Mouse (Mus musculus): ENCODE results near the gene Irx6. TPM values are rescaled to one million over a fixed set of nuclear protein-coding genes. Genes with fewer than 3 reads are reported as not detected.
A peak's percentile ranks its signal among the peaks of the same experiment; 100 is the strongest.

Irx6 gene
- polyA plus RNA-seq, 1 experiment from 2014 or later = 3.2 TPM

DNA sequence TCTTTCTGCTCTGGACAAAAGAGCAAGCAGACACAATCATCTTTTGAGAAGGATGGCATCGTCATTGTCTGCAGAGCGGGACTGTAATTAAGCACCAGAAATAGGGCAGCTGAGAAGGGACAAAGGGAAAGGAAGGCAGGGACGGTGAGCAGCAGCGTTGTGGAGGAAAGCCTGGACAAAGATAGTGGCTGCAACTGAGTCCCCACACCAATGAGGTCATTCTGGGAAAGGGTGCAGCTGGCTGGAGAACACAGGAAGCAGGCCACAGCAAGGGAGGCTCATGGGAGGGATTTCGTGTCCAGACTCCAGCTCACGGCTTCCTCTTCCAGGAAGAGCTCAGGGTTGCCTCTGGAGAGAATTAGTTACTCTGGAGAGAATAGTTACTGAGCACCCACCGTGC is 49.9 kb downstream of the Irx6 start:
- peak; percentile 48; the same call in 1 of the 2 replicates for ATAC-seq (ENCODE audit: low FRiP score)
- Histone ChIP-seq H3K27me3 (no peaks in the 10 kb centered on the region), H3K9me3 (replicated peaks) (no peaks in the 10 kb centered on the region), H3K36me3 (no peaks in the 10 kb centered on the region), H3K4me3 (no peak overlapping the region), H3K4me1 (peaks cover 24% of the 10 kb centered on the region), H3K9ac (no peak overlapping the region), H3K27ac (peak overlapping the region; percentile 45), H3K4me2 (replicated peaks) (no peak overlapping the region)
- 28% methylated on average over 7 of the region's 7 CpGs for WGBS

DNA sequence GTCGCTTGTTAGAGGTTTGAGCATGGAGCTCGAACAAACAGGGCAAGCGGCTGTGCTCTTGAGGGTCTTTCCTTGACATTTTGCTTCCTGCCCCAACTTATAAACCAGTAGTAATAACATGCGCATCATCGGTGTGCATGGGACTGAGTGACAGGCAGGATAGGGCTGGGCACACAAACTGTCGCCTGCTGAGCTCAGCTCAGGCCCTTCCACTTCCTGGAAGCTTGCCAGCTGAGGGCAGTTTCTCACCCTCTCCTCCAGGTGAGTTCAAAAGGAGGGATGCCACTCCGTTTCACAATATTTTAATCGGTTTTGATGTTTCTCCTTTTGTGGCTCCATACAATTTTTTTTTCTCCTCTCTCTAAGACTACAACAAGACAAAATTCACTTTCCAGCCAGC is 50.3 kb downstream of the Irx6 start:
- Histone ChIP-seq H3K9me3 (replicated peaks) (no peaks in the 10 kb centered on the region), H3K27ac (peak overlapping the region; percentile 45), H3K4me3 (no peak overlapping the region), H3K4me1 (peaks cover 24% of the 10 kb centered on the region), H3K9ac (0 out of 2 replicates have a peak overlapping the region, but pooled peaks have one; percentile 3), H3K4me2 (replicated peaks) (no peak overlapping the region), H3K36me3 (no peaks in the 10 kb centered on the region), H3K27me3 (no peaks in the 10 kb centered on the region)
- WGBS = 58% methylated on average over 8 of the region's 8 CpGs
- ATAC-seq (ENCODE audit: low FRiP score) = no peak

Other genes with a start within 250 kb of the Irx6 start
- 107 and 111 TPM in 2 replicates for gene Mmp2, start 153.0 kb downstream of the Irx6 start, polyA plus RNA-seq (2016; fragmentation: Nextera tagmentation; extraction: Ambion mirVana)
- 6.6 and 9.2 TPM in 2 replicates for gene Lpcat2, start 181.1 kb downstream of the Irx6 start, polyA plus RNA-seq (2016; fragmentation: Nextera tagmentation; extraction: Ambion mirVana)
- 0.36 and 0.47 TPM in 2 replicates for gene Capns2, start 227.1 kb downstream of the Irx6 start, polyA plus RNA-seq (2016; fragmentation: Nextera tagmentation; extraction: Ambion mirVana)

All from hindbrain, embryonic 12.5 days (tissue).